Mouse (Mus musculus) CH12.LX (cell line): ENCODE results near the gene Xpr1. TPM values are rescaled to one million over a fixed set of nuclear protein-coding genes. Genes with fewer than 3 reads are reported as not detected.
A peak's percentile ranks its signal among the peaks of the same experiment; 100 is the strongest.

Experiments
- DNase-seq: peaks from one replicate; pipeline ENCODE4 v3.0.0-alpha.2; 2013; ENCODE audit errors: extremely low read depth
- H3K27ac ChIP-seq: 2 replicates; pipeline ENCODE4 v1.5.1; 2012; ENCODE audit warnings: low read depth, mild to moderate bottlenecking, control low read depth, moderate library complexity; ENCODE audit not compliant: insufficient read depth
- H3K27me3 ChIP-seq: replicated peaks from 2 replicates; pipeline ENCODE3; 2012; ENCODE audit warnings: inconsistent platforms
- H3K36me3 ChIP-seq, 2 experiments: replicated peaks in 1 of 2; 2 replicates each; pipeline versions ENCODE3 to v1.6.1; 2012; ENCODE audit warnings: inconsistent platforms in 1 of 2, low read length in 1 of 2, mild to moderate bottlenecking in 1 of 2, mixed read lengths in 1 of 2, moderate library complexity in 1 of 2; ENCODE audit not compliant: control insufficient read depth in 1 of 2, insufficient read depth in 1 of 2
- H3K4me1 ChIP-seq, 2 experiments: 2 replicates each; pipeline ENCODE4 v1.6.1; 2012; ENCODE audit warnings: inconsistent platforms in 1 of 2, moderate library complexity in 1 of 2; ENCODE audit not compliant: insufficient read depth in 2 of 2, control insufficient read depth in 1 of 2
- H3K4me2 ChIP-seq: 2 replicates; pipeline ENCODE4 v1.6.1; 2012; ENCODE audit warnings: low read depth, mild to moderate bottlenecking, control low read depth; ENCODE audit not compliant: poor library complexity, insufficient read depth, severe bottlenecking
- H3K4me3 ChIP-seq, 3 experiments: fragments of 150-350 bp in 1 of 3; sonication (generic) in 1 of 3; replicated peaks in 1 of 3; 2 replicates each; pipeline versions ENCODE3 to v1.5.1; 2011 to 2012; ENCODE audit warnings: low read depth in 2 of 3, low read length in 2 of 3, mild to moderate bottlenecking in 2 of 3, moderate library complexity in 2 of 3, control low read depth in 1 of 3, improper control_type of control experiment in 1 of 3, inconsistent platforms in 1 of 3, mixed read lengths in 1 of 3; ENCODE audit not compliant: poor library complexity in 1 of 3
- H3K79me2 ChIP-seq: replicated peaks from 2 replicates; pipeline ENCODE4 v1.6.1; 2012; ENCODE audit warnings: mild to moderate bottlenecking, moderate library complexity; ENCODE audit not compliant: control insufficient read depth, poor library complexity, insufficient read depth, severe bottlenecking; ENCODE audit errors: extremely low read depth
- H3K9ac ChIP-seq: 2 replicates; pipeline ENCODE4 v1.6.1; 2012; ENCODE audit warnings: low read depth, mild to moderate bottlenecking, control low read depth, moderate library complexity; ENCODE audit not compliant: insufficient read depth
- H3K9me3 ChIP-seq: replicated peaks from 2 replicates; pipeline ENCODE3; 2012; ENCODE audit warnings: low read length, inconsistent platforms, mixed read lengths
- BHLHE40 ChIP-seq: IDR thresholded peaks from 2 replicates; pipeline ENCODE4 v1.6.1; 2011; ENCODE audit warnings: mild to moderate bottlenecking, low read depth, low read length, improper control_type of control experiment
- CHD1 ChIP-seq: IDR thresholded peaks from 2 replicates; pipeline ENCODE4 v1.6.1; 2012; ENCODE audit warnings: low read depth, low read length, improper control_type of control experiment, inconsistent platforms
- CHD2 ChIP-seq: IDR thresholded peaks from 2 replicates; pipeline ENCODE4 v1.6.1; 2011; ENCODE audit warnings: low read length, improper control_type of control experiment
- CTCF ChIP-seq, 2 experiments: IDR thresholded peaks in 1 of 2; conservative IDR thresholded peaks in 1 of 2; 2 replicates each; pipeline ENCODE4 v1.5.1; 2011 to 2012; ENCODE audit warnings: low read depth in 2 of 2, low read length in 2 of 2, improper control_type of control experiment in 1 of 2, inconsistent platforms in 1 of 2, mild to moderate bottlenecking in 1 of 2, moderate library complexity in 1 of 2
- E2F4 ChIP-seq: IDR thresholded peaks from 2 replicates; pipeline ENCODE4 v1.6.1; 2011; ENCODE audit warnings: low read depth, low read length, improper control_type of control experiment; ENCODE audit not compliant: insufficient replicate concordance
- ELF1 ChIP-seq: IDR thresholded peaks from 2 replicates; pipeline ENCODE4 v1.6.1; 2014; ENCODE audit warnings: low read depth, mild to moderate bottlenecking, inconsistent platforms, low read length, improper control_type of control experiment
- EP300 ChIP-seq: IDR thresholded peaks from 2 replicates; pipeline ENCODE4 v1.6.1; 2011; ENCODE audit warnings: low read length, improper control_type of control experiment
- ETS1 ChIP-seq: conservative IDR thresholded peaks from 2 replicates; pipeline ENCODE4 v1.6.1; 2012; ENCODE audit warnings: low read depth, mild to moderate bottlenecking, inconsistent platforms, low read length, improper control_type of control experiment, moderate library complexity
- GABPA ChIP-seq: IDR thresholded peaks from 2 replicates; pipeline ENCODE4 v1.6.1; 2012; ENCODE audit warnings: low read depth, low read length, improper control_type of control experiment, inconsistent platforms; ENCODE audit not compliant: insufficient replicate concordance
- HCFC1 ChIP-seq: IDR thresholded peaks from 2 replicates; pipeline ENCODE4 v1.6.1; 2012; ENCODE audit warnings: low read depth, mild to moderate bottlenecking, inconsistent platforms, low read length, improper control_type of control experiment
- IRF4 ChIP-seq: IDR thresholded peaks from 2 replicates; pipeline ENCODE4 v1.6.1; 2014; ENCODE audit warnings: low read depth, mild to moderate bottlenecking, inconsistent platforms, low read length, improper control_type of control experiment
- JUN ChIP-seq: IDR thresholded peaks from 2 replicates; pipeline ENCODE4 v1.6.1; 2011; ENCODE audit warnings: low read depth, mild to moderate bottlenecking, low read length, improper control_type of control experiment, moderate library complexity; ENCODE audit not compliant: insufficient read depth
- JUND ChIP-seq: conservative IDR thresholded peaks from 2 replicates; pipeline ENCODE4 v1.6.1; 2011; ENCODE audit warnings: low read depth, low read length, improper control_type of control experiment
- KAT2A ChIP-seq: IDR thresholded peaks from 2 replicates; pipeline ENCODE4 v1.6.1; 2012; ENCODE audit warnings: low read length, improper control_type of control experiment, inconsistent platforms; ENCODE audit not compliant: insufficient replicate concordance
- MAFK ChIP-seq: IDR thresholded peaks from 2 replicates; pipeline ENCODE4 v1.6.1; 2011; ENCODE audit warnings: low read length, improper control_type of control experiment; ENCODE audit not compliant: insufficient replicate concordance
- MAX ChIP-seq: IDR thresholded peaks from 2 replicates; pipeline ENCODE4 v1.6.1; 2011; ENCODE audit warnings: low read length, improper control_type of control experiment
- MAZ ChIP-seq: IDR thresholded peaks from 2 replicates; pipeline ENCODE4 v1.6.1; 2012; ENCODE audit warnings: low read depth, mild to moderate bottlenecking, inconsistent platforms, low read length, improper control_type of control experiment, moderate library complexity
- MEF2A ChIP-seq: IDR thresholded peaks from 2 replicates; pipeline ENCODE4 v1.6.1; 2014; ENCODE audit warnings: low read depth, mild to moderate bottlenecking, inconsistent platforms, low read length, improper control_type of control experiment, borderline replicate concordance
- MXI1 ChIP-seq: IDR thresholded peaks from 2 replicates; pipeline ENCODE4 v1.6.1; 2011; ENCODE audit warnings: mild to moderate bottlenecking, low read depth, low read length, improper control_type of control experiment
- MYC ChIP-seq: IDR thresholded peaks from 2 replicates; pipeline ENCODE4 v1.6.1; 2011; ENCODE audit warnings: low read depth, mild to moderate bottlenecking, improper control_type of control experiment, low read length
- NELFE ChIP-seq: IDR thresholded peaks from 2 replicates; pipeline ENCODE4 v1.6.1; 2011; ENCODE audit warnings: low read depth, low read length, improper control_type of control experiment
- NRF1 ChIP-seq: IDR thresholded peaks from 2 replicates; pipeline ENCODE4 v1.6.1; 2014; ENCODE audit warnings: low read depth, mild to moderate bottlenecking, inconsistent platforms, low read length, improper control_type of control experiment, moderate library complexity
- PAX5 ChIP-seq: IDR thresholded peaks from 2 replicates; pipeline ENCODE4 v1.6.1; 2012; ENCODE audit warnings: low read length, inconsistent platforms, mixed read lengths
- POLR2A ChIP-seq: IDR thresholded peaks from 2 replicates; pipeline ENCODE4 v1.6.1; 2011; ENCODE audit warnings: low read depth, mild to moderate bottlenecking, improper control_type of control experiment, low read length
- POLR2AphosphoS2 ChIP-seq: IDR thresholded peaks from 2 replicates; pipeline ENCODE4 v1.6.1; 2011; ENCODE audit warnings: low read depth, low read length, improper control_type of control experiment
- RAD21 ChIP-seq: IDR thresholded peaks from 2 replicates; pipeline ENCODE4 v1.6.1; 2011; ENCODE audit warnings: low read depth, mild to moderate bottlenecking, low read length, improper control_type of control experiment, moderate library complexity
- RCOR1 ChIP-seq: conservative IDR thresholded peaks from 2 replicates; pipeline ENCODE4 v1.6.1; 2012; ENCODE audit warnings: low read depth, mild to moderate bottlenecking, inconsistent platforms, low read length, improper control_type of control experiment
- SIN3A ChIP-seq: IDR thresholded peaks from 2 replicates; pipeline ENCODE4 v1.6.1; 2012; ENCODE audit warnings: low read length, improper control_type of control experiment, inconsistent platforms
- SMC3 ChIP-seq: IDR thresholded peaks from 2 replicates; pipeline ENCODE4 v1.6.1; 2011; ENCODE audit warnings: low read depth, low read length, improper control_type of control experiment
- TBP ChIP-seq: conservative IDR thresholded peaks from 2 replicates; pipeline ENCODE4 v1.6.1; 2011; ENCODE audit warnings: low read depth, low read length, improper control_type of control experiment
- TCF12 ChIP-seq: IDR thresholded peaks from 2 replicates; pipeline ENCODE4 v1.6.1; 2014; ENCODE audit warnings: low read depth, mild to moderate bottlenecking, inconsistent platforms, low read length, improper control_type of control experiment
- UBTF ChIP-seq: IDR thresholded peaks from 2 replicates; pipeline ENCODE4 v1.6.1; 2012; ENCODE audit warnings: low read depth, mild to moderate bottlenecking, inconsistent platforms, low read length, improper control_type of control experiment, moderate library complexity
- USF1 ChIP-seq: IDR thresholded peaks from 2 replicates; pipeline ENCODE4 v1.6.1; 2014; ENCODE audit warnings: low read depth, mild to moderate bottlenecking, inconsistent platforms, low read length, improper control_type of control experiment
- USF2 ChIP-seq: conservative IDR thresholded peaks from 2 replicates; pipeline ENCODE4 v1.6.1; 2011; ENCODE audit warnings: low read depth, low read length, improper control_type of control experiment
- ZC3H11A ChIP-seq: IDR thresholded peaks from 2 replicates; pipeline ENCODE4 v1.6.1; 2012; ENCODE audit warnings: low read depth, mild to moderate bottlenecking, inconsistent platforms, low read length, improper control_type of control experiment
- ZKSCAN1 ChIP-seq: IDR thresholded peaks from 2 replicates; pipeline ENCODE4 v1.6.1; 2012; ENCODE audit warnings: low read depth, inconsistent platforms, low read length, improper control_type of control experiment, borderline replicate concordance
- ZMIZ1 ChIP-seq: IDR thresholded peaks from 2 replicates; pipeline ENCODE4 v1.6.1; 2012; ENCODE audit warnings: low read depth, mild to moderate bottlenecking, inconsistent platforms, low read length, improper control_type of control experiment
- ZNF384 ChIP-seq: IDR thresholded peaks from 2 replicates; pipeline ENCODE4 v1.6.1; 2012; ENCODE audit warnings: low read depth, low read length, improper control_type of control experiment, inconsistent platforms
- dilution Hi-C: fragments of 300-500 bp; cut with MboI; formaldehyde crosslinking; loops from 2 replicates; pipeline ENCODE4 v1.14.3; 2020; ENCODE audit warnings: low sequenced_read_pairs; ENCODE audit not compliant: extremely low pct_unique_long_range_greater_than_20kb, extremely low pct_ligation_motif_present
- in situ Hi-C: fragments of 300-500 bp; cut with MboI; formaldehyde crosslinking; loops from 3 replicates; pipeline ENCODE4 v1.14.3; 2019; ENCODE audit warnings: low sequenced_read_pairs, low pct_ligation_motif_present, low pct_unique_long_range_greater_than_20kb, mixed read lengths
- polyA plus RNA-seq: library from polyadenylated mRNA; unstranded; fragments of >175 nt; gene quantifications from 2 replicates; pipeline ENCODE4 v1.2.1, GENCODE M21; 2012; ENCODE audit warnings: low read depth; ENCODE audit not compliant: insufficient read length
- total RNA-seq, 2 experiments: library from RNA; depleted of rRNA; stranded (reverse); fragments of 300-350 nt in 1 of 2; fragments of >200 nt in 1 of 2; gene quantifications; 2 replicates each; pipeline ENCODE4 v1.2.3; 2012 to 2014

Xpr1 gene
- total and polyA plus RNA-seq, 3 experiments, result 7.7 to 13.1 (median 9.6) TPM

GRCm38 (mm10) chr1:155383319-155384302, 33.6 kb downstream of the Xpr1 start:
- Histone ChIP-seq H3K9ac (peak overlapping the region; percentile 76), H3K4me3 (peak overlapping the region; percentile 13 to 27 (median 25)), H3K4me1 (peaks cover 0 to 20% of the 10 kb centered on the region in 2 experiments; a peak in 2 of 4 replicates)
- peak; percentile 90 for DNase-seq
- in situ Hi-C loops, result no loop called here
- no peak for TF ChIP-seq PAX5
- TF ChIP-seq MXI1, result peak; percentile 78
- TF ChIP-seq POLR2AphosphoS2, result no peak
- TF ChIP-seq ZMIZ1, result peak; percentile 60
- TF ChIP-seq CTCF (conservative IDR thresholded peaks at IDR 0.05 in 1 of 2, IDR thresholded peaks at IDR 0.05 in 1 of 2; ENCODE audit: low read depth in 2 of 2, low read length in 2 of 2), result no peak
- TF ChIP-seq RCOR1, result no peak
- TF ChIP-seq BHLHE40, result peak; percentile 76
- no peak for TF ChIP-seq UBTF
- no peak for TF ChIP-seq USF1
- no peak for TF ChIP-seq E2F4
- no peak for TF ChIP-seq MEF2A
- peak; percentile 67; the same call in 1 of the 2 replicates for TF ChIP-seq SIN3A
- TF ChIP-seq IRF4, result peak; percentile 77
- TF ChIP-seq TBP, result peak; percentile 73
- no peak for TF ChIP-seq NRF1
- no peak for TF ChIP-seq GABPA
- peak; percentile 94 for TF ChIP-seq MYC
- no peak for TF ChIP-seq ZKSCAN1
- 0 out of 2 replicates have a peak, but pooled peaks have one; percentile 43 for TF ChIP-seq EP300
- peak; percentile 73 for TF ChIP-seq TCF12
- TF ChIP-seq MAX, result peak; percentile 86
- peak; percentile 59; the same call in 1 of the 2 replicates for TF ChIP-seq JUND
- no peak for TF ChIP-seq MAZ
- no peak for TF ChIP-seq RAD21
- peak; percentile 66; the same call in 1 of the 2 replicates for TF ChIP-seq NELFE
- no peak for TF ChIP-seq SMC3
- no peak for TF ChIP-seq KAT2A
- TF ChIP-seq JUN, result peak; percentile 29; the same call in 1 of the 2 replicates
- TF ChIP-seq POLR2A, result peak; percentile 75
- no peak for TF ChIP-seq MAFK
- TF ChIP-seq CHD1, result peak; percentile 69; the same call in 1 of the 2 replicates
- TF ChIP-seq CHD2, result no peak
- no peak for TF ChIP-seq USF2
- TF ChIP-seq ELF1, result no peak
- peak; percentile 56 for TF ChIP-seq HCFC1
- TF ChIP-seq ZC3H11A, result no peak
- no peak for TF ChIP-seq ZNF384
- peak; percentile 90 for TF ChIP-seq ETS1
- TF ChIP-seq, all 38 proteins: peak for 17
- H3K79me2 ChIP-seq, result no peaks in the 10 kb centered on the region
- H3K36me3 ChIP-seq, result no peaks in the 10 kb centered on the region
- H3K27ac ChIP-seq, result peak overlapping the region; percentile 64
- peak overlapping the region; percentile 67 for H3K4me2 ChIP-seq
- no peaks in the 10 kb centered on the region for H3K9me3 ChIP-seq
- H3K27me3 ChIP-seq, result no peaks in the 10 kb centered on the region
- dilution Hi-C loops, result no loop called here
